Mouse (Mus musculus): ENCODE results near the gene Foxa2. TPM values are rescaled to one million over a fixed set of nuclear protein-coding genes. Genes with fewer than 3 reads are reported as not detected.

Gene Foxa2
- total RNA-seq, 2 experiments from 2014 or later, result not detected

GRCm38 (mm10) chr2:148040236-148041121 lies 6.3 kb downstream of the Foxa2 start:
- DNase-seq (ENCODE audit: low spot score in 2 of 2), result no peak
- intact Hi-C loops (cut with DNase I), result loop anchor here (5.0 to 10.0 kb wide), 3 partner anchors 236 to 953 kb away; partner anchors contain the start of genes Nkx2-4 and Pax1

- intact Hi-C loops (cut with DNase I), result loop anchor here (5.0 to 10.0 kb wide), 4 partner anchors 235 to 952 kb away; partner anchors contain the start of genes Nkx2-2, Nkx2-4 and Pax1
These were observed 7.2 kb downstream of the Foxa2 start for GRCm38 (mm10) chr2:148039351-148040235.

GRCm38 (mm10) chr2:148038366-148039310 lies 8.1 kb downstream of the Foxa2 start:
- intact Hi-C loops (cut with DNase I), result loop anchor here (5.0 kb wide), 1 partner anchor 846 kb away; the partner anchor contains the start of gene Nkx2-2

More at GRCm38 (mm10) chr2:148039351-148040235, 7.2 kb downstream of the Foxa2 start:
- no peak for DNase-seq (ENCODE audit: low spot score in 2 of 2)

GRCm38 (mm10) chr2:148036611-148037160 lies 10.1 kb downstream of the Foxa2 start:
- intact Hi-C loops (cut with DNase I), result loop anchor here (5.0 kb wide), 1 partner anchor 844 kb away; the partner anchor contains the start of gene Nkx2-2

More at GRCm38 (mm10) chr2:148038366-148039310, 8.1 kb downstream of the Foxa2 start:
- no peak for DNase-seq (ENCODE audit: low spot score in 2 of 2)

GRCm38 (mm10) chr2:148030991-148031675 lies 15.6 kb downstream of the Foxa2 start:
- no peak for DNase-seq (ENCODE audit: low spot score in 2 of 2)
- intact Hi-C loops (cut with DNase I), result loop anchor here (5.0 kb wide), 2 partner anchors 659 to 1194 kb away; no protein-coding TSS in a partner anchor

More at GRCm38 (mm10) chr2:148036611-148037160, 10.1 kb downstream of the Foxa2 start:
- no peak for DNase-seq (ENCODE audit: low spot score in 2 of 2)

GRCm38 (mm10) chr2:148030613-148030935 lies 16.2 kb downstream of the Foxa2 start:
- intact Hi-C loops (cut with DNase I), result loop anchor here (5.0 kb wide), 2 partner anchors 658 to 1193 kb away; no protein-coding TSS in a partner anchor
- DNase-seq (ENCODE audit: low spot score in 2 of 2), result no peak

GRCm38 (mm10) chr2:148029751-148030612 lies 16.8 kb downstream of the Foxa2 start:
- DNase-seq (ENCODE audit: low spot score in 2 of 2), result no peak
- intact Hi-C loops (cut with DNase I), result loop anchor here (5.0 kb wide), 2 partner anchors 658 to 1193 kb away; no protein-coding TSS in a partner anchor

- DNase-seq (ENCODE audit: low spot score in 2 of 2), result no peak
- intact Hi-C loops (cut with DNase I), result no loop called here
These were observed 17.6 kb downstream of the Foxa2 start for GRCm38 (mm10) chr2:148029050-148029608.

- intact Hi-C loops (cut with DNase I), result no loop called here
- DNase-seq (ENCODE audit: low spot score in 2 of 2), result no peak
These were observed 20.4 kb downstream of the Foxa2 start for GRCm38 (mm10) chr2:148026366-148026765.

GRCm38 (mm10) chr2:148025481-148025880 lies 21.3 kb downstream of the Foxa2 start:
- DNase-seq (ENCODE audit: low spot score in 2 of 2), result no peak

GRCm38 (mm10) chr2:148024268-148024935 lies 22.4 kb downstream of the Foxa2 start:
- intact Hi-C loops (cut with DNase I), result no loop called here
- no peak for DNase-seq (ENCODE audit: low spot score in 2 of 2)

More at GRCm38 (mm10) chr2:148025481-148025880, 21.3 kb downstream of the Foxa2 start:
- intact Hi-C loops (cut with DNase I), result no loop called here

GRCm38 (mm10) chr2:148023340-148023806 lies 23.4 kb downstream of the Foxa2 start:
- no peak for DNase-seq (ENCODE audit: low spot score in 2 of 2)
- intact Hi-C loops (cut with DNase I), result no loop called here

GRCm38 (mm10) chr2:148021919-148022570 lies 24.7 kb downstream of the Foxa2 start:
- DNase-seq (ENCODE audit: low spot score in 2 of 2), result no peak
- intact Hi-C loops (cut with DNase I), result no loop called here

- DNase-seq (ENCODE audit: low spot score in 2 of 2), result no peak
- intact Hi-C loops (cut with DNase I), result no loop called here
These were observed 25.8 kb downstream of the Foxa2 start for GRCm38 (mm10) chr2:148021016-148021415.

GRCm38 (mm10) chr2:148020125-148020524 lies 26.6 kb downstream of the Foxa2 start:
- intact Hi-C loops (cut with DNase I), result no loop called here
- no peak for DNase-seq (ENCODE audit: low spot score in 2 of 2)

Measured in left cerebral cortex, postnatal 36 days (tissue).